Mouse (Mus musculus): ENCODE results near the gene Gtf2a2.
A peak's percentile ranks its signal among the peaks of the same experiment; 100 is the strongest.
"Not testable (repeated sequence)": the region's sequence is repeated elsewhere in the genome, so short reads cannot be mapped to it uniquely, and the experiment has no call there.

The Gtf2a2 gene

DNA sequence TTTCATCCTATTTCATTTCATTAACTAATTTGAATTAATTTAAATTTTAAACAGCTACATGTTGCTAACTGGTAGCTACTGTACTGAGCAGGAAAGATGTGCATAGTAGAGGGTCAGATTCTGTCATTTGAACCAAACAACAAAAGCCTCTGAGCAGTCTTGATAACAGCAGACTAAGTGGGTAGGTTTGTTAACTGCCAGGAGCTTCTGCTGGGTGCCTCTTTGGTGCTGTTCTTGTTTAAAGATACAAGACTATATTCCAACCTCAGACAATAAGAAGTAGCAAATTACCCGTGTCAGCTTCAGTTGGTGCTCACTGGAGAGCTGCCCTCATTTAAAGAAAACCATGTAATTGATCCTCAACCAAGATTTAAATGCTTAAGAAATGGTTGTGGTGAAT lies 9.3 kb downstream of the Gtf2a2 start:
- DNase-seq (ENCODE audit: low spot score): no peak

DNA sequence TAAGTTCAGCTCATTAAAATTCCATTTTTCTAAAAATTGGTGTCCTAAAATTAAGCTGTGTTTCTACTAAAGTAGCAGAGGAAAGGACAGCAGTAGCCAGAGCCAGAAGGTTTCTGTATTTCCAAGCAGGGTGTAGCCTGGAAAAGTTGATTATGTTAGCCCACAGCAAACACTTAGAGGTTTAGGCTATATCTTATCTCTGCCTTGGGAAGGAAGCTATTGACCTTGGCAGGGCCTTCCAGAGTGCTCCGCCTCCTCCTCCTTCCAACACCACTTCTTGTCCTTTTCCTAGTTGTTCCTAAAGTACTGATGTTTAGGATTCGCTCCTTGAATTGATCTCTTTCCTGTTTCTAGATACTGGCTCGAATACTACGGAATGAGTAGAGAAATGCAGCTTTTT lies 9.7 kb downstream of the Gtf2a2 start:
- DNase-seq (ENCODE audit: low spot score): no peak

DNA sequence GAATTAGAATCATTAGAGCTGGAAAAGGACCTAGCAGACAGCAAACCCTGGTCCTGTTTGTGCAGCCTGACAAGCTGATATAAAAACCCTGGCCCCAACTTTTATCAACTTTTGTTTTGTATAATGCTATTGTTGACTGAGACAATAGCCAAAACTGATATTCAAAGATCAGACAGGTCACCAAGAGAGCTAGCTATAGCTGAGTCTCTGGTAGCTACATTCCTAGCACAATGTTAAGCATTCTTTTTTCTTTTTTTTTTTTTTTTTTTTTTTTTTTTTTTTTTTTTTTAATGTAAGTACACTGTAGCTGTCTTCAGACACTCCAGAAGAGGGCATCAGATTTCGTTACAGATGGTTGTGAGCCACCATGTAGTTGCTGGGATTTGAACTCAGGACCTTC lies 11.3 kb downstream of the Gtf2a2 start:
- DNase-seq (ENCODE audit: low spot score): not testable (repeated sequence)

DNA sequence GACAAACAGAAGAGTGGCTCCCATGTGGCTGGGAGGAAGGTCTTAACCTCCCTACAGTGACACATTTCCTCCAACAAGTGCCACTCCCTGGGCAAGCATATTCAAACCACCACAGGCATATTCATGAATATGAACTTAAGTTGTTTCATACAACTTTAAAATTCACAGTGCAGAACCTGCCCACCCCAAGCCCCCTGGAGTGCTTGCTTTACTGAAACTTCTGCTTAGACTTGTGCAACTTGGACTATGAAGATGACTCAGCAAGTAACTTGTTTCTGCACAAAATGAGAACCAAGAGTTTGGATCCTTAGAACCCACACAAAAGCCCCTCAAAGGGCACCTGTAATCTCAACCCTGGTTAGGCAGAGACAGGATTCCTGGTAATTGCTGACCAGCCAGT lies 12.3 kb downstream of the Gtf2a2 start:
- DNase-seq (ENCODE audit: low spot score): no peak

DNA sequence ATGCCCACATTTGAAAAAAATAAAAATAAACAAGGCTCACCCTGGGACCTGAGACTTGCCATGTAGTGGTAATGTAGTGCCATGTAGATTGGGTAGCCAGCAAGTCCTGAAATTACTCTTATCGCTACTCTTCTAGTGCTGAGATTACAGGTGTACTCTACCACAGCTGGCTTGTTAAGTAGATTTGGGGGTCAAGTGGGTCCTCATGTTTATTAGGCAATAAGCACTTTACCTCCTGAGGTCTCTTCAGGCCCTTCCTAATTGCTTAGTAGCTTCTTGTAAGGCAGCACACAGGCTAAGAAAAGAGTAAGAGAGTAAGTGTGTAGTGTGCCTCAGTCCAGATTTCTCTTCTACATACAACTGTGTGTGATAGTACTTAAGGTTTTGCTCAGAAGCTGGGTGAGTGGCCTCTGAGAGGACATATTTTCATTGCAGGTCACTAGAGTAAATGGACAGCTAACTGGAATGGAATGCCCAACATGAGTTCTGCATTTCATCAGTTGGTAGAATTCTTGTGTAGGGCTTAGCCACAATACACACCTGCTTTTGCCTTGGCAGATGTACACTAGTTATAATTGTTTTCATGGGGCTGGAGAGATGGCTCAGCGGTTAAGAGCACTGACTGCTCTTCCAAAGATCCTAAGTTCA lies 13.1 kb downstream of the Gtf2a2 start:
- DNase-seq (ENCODE audit: low spot score): no peak

DNA sequence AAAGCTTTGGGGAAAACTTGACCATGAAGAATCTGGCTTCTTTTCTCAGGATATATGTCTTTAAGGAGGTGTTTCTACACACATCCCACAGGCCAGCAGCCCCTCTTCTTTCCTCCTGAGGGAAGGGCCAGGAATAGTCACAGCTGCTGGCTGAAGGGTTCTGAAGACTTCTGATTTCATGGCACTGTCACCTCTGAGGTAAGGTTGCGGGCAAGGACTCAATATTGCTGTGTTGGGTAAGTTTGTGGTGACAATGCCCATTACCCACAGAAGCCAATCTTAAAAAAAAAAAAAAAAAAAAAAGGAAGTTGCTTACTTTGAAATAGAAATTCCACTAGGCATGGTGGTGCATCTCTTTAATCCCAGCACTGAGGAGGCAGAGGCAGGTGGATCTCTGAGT lies 19.8 kb downstream of the Gtf2a2 start:
- DNase-seq (ENCODE audit: low spot score): no peak

DNA sequence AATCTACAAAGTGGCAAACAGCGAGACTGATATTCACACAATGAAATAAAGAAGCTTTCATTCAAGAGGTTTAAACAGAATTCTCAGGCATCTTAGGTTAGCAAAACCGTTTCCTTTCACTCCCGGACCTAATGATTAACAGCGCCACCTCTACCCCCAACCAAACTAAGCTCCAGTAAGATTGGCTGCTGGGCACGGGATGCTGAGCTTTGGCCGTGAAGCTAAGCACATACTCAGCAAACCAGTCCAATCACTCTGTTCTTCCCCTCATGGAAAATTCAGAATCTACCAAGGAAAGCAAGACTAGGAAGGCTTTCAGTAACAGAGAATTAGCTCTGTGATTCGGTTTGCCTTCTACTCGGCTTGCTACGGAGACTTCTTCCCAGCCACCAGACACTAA lies 20.7 kb downstream of the Gtf2a2 start:
- no peak for DNase-seq (ENCODE audit: low spot score)

DNA sequence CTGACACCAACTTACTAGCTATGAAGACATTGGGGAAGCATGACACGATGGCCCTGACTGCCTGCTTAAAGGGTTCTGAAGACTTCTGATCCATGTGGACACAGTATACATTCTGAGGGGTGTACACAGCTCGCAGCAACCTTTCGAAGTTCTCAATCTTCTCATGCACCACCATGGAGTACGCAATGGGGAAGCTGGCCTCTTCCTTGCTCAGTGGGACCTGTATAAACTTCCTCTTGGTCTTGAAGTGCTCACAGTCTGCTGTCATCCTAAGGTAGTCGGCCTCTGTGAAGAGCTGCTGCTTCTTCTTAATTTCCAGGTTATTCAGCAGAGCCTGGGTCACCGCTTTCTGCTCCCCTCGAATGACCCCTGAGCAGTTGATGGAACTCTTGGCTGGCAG lies 22.4 kb downstream of the Gtf2a2 start:
- no peak for DNase-seq (ENCODE audit: low spot score)

DNA sequence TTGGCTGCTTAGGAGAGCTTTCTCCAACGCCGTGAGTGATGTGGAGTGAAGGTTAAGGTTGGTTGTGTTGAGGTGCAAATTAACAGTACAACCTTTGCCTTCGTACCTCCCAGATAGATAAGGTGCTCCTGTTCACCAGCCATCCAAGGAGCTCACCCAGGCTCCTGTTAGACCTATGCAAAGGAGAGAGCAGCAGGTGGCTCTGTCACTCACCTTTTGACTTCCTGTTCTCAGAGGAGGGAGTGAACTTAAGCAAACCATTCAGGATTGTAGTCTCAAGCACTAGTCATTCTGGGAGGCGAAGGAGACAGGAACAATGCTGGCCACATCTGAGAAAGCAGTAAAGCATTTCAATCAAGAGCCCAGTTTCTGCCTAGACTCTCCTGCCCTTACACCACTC lies 24.3 kb downstream of the Gtf2a2 start:
- no peak for DNase-seq (ENCODE audit: low spot score)

DNA sequence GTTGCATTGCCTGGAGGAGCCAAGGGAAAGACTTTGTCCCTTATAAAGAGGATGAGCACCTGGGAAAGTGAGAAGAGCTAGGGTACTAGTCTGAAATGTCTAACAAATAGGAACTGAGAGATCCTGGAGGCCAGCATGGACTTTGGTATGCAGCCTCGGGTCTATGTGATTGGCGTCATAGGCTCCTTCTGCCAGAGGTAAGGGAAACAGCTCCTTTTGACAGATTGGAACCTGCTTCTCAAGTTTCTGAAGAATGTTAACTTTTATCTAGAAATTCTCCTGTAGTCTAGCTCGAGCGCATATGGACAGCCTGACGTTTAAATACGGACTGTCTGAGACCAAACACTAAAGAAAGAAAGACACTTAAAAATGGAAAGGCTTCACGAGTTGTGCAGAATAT lies 25.6 kb downstream of the Gtf2a2 start, which contains the start of gene Gcnt3:
Gene Gcnt3, minus strand, starts transcription at position 101 of the 400 bp plus-strand sequence.
- no peak for DNase-seq (ENCODE audit: low spot score)

DNA sequence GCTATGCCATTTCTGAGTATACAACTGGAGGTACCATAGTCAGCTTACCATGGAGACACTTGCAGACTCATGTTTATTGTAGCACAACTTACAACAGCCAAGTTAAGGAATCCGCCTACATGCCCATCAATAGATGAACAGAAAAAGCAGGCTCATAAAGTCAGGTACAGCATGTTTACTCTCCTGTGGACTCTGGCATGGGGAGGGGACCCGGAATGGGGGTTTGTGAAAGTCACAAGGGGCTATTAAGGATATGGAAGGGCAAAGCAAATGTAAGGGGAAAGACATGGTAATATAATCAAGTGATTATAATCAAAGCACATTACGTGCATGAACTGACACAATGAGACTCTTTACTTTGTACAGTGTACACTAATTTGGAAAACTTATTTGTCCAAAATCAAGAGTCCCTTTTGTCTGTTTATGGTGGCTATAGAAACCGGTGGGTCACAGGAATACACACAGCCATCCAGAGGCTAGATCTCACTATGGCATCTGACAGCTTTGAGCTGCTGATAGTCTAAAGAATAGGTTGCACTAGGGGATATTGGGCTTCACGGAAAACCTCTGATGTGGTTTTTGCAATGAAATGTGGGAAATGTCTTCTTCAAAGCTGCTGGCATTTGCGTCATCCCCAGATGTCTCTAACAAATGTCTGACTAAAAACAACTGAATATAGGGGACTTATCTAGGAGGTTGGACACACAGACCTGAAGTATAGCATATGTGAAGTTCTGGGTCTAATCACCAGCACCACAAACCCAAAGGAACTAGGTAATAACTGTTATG lies 27.4 kb downstream of the Gtf2a2 start:
- DNase-seq (ENCODE audit: low spot score): no peak

DNA sequence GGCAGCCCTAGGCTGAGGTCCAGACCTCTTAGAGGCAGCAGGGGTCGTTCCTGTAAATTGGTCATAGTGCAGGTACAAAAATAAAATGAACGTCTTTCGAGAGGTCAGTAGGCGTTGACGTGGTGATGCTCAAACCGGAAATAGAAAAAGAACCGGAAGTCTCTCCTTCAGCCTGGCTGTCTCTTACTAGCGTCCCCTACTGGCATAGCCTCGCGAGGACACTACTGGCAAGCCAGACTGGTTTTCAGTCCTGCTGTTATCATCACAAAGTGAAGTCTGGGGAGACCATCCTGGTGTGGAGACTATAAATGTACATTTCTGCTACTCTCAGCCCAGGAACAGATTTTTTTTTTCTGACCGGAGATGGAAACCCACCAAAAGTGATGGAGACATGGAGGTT lies 28.2 kb downstream of the Gtf2a2 start:
- DNase-seq (ENCODE audit: low spot score): no peak

DNA sequence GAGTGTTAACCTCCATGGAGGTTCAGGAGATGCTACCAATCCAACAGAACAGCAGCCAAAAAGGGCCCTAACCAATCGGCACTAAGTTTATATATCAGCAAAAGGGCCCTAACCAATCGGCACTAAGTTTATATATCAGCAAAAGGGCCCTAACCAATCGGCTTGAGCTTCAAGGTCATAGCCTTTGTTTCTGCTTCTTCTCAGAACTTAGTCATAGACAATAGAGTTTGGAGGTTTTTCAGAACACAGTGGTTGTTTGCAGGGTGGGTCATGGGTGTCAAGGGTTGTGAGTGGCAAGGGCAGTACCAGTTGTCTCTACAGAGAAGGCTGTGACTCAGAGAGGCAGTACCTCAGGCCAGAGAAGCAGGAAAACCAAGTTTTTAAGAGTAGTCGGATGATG lies 29.8 kb downstream of the Gtf2a2 start:
- no peak for DNase-seq (ENCODE audit: low spot score)

DNA sequence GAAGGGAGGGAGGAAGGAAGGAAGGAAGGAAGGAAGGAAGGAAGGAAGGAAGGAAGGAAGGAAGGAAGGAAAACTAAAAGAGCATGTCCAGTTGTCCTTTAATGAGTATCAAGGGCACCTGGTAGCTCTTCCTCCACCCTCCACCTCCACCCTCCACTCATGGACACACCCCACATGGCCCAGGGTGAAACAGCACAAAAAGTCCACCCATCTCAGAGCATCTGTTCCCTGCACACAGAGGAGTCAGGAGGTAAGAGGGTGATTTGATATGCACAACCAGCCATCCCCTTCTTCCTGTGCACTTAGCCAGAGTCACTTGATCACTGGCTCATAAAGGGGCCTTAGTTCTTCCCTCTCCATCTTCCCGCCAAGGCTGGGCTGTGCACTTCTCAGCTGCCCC lies 30.6 kb downstream of the Gtf2a2 start:
- DNase-seq (ENCODE audit: low spot score): no peak

DNA sequence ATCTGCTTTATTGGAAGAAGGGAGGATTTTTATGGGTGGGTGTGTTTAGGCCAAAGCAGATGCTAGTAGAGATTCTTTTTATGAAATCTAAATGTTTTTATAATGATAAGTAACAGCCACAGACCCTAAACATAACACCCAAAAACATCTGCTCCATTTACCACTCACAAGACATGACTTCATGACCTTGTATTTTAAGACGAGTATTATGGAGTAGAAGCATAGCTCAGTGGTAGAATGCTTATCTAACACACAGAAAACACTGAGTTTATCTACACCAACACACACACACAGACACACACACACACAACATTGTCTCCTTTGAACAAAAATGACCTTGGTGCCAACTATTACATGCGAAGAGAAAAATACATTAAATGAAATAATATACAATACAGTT lies 32.5 kb downstream of the Gtf2a2 start:
- no peak for DNase-seq (ENCODE audit: low spot score)

DNA sequence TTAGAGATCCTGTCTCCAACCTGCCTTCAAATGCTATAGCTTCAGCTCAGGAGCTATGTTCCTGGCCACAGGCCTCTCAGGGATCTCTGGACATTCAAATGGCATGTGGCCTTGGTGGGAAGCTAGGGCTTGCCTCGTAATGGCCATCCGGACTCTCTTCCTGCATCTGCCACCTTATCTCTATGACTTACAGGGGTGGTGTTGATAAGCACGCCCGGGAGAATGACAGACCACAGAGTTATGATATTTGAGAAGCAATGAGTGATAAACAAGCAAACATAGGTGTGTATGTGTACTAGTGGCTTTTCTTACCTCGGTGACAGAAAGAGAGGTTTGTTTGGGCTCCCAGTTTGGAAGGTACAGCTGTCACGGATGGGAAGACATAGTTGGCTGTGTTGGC lies 33.9 kb downstream of the Gtf2a2 start:
- DNase-seq (ENCODE audit: low spot score): peak; percentile 48

DNA sequence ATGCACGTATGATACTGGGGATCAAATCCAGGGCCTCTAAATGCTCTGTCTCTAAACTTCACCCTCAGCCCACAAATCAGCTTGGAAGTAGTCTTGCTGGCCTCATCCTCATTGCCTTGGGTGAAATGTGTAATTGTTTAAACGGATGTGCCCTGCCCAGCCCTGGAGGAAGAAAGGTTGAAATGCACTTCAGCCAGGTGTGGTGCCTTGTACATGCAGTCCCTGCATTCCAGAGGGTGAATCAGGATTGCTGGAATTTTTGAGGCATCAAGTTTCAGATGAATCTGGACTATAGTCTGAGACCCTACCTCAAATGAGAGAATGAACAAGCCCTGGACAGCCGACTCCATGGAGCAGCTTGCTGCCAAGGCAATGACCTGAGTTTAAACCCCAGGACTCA lies 35.5 kb downstream of the Gtf2a2 start:
- DNase-seq (ENCODE audit: low spot score): no peak

DNA sequence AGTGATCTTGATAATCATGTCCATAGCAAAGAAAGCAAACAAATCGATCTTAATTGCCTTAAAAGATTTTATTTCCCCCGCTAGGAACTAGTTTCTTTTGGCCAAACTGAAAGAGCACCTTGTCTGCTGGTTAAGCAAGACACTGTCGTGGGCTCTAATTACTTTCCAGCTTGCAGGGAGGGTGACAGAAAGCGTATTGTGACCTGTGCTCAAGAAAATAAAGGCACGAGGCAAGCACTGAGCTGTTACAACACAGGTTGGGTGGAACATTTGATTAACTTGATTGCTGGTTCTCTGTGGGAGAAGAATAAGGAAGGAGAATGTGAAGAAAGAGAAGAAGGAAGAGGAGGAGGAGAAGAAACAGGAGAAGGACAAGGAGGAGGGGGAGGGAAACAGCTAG lies 35.9 kb downstream of the Gtf2a2 start:
- no peak for DNase-seq (ENCODE audit: low spot score)

DNA sequence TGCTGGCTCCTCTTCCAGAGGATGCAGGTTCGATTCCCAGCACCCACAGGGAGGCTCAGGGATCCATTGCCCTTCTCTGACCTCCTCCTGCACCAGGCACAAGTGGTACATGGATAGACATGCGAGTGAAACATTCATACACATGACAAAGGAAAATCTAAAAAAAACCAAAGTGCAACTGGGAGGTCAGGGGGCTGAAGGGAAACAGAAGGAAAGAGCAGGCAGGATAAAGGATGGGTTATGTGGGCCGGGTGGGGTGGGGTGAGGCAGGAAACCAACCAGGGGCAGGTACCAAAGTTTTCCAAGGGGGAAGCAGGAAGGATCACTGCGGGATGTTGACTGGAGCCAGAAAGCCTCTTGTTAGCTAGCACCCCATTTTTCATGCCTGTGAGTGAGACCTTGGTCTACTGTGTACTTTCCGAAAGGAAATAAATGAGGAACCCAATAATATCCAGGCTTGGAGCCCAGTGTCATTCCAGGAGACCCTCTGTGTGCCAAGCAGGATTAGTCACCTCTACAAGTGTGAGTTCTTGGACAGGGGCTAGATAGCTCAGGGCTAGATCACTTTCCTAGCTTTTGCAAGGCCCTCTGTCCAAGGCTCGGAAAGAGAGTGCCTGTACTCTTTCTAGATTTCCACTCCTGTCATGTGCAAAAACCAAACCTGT lies 36.5 kb downstream of the Gtf2a2 start:
- DNase-seq (ENCODE audit: low spot score): no peak

DNA sequence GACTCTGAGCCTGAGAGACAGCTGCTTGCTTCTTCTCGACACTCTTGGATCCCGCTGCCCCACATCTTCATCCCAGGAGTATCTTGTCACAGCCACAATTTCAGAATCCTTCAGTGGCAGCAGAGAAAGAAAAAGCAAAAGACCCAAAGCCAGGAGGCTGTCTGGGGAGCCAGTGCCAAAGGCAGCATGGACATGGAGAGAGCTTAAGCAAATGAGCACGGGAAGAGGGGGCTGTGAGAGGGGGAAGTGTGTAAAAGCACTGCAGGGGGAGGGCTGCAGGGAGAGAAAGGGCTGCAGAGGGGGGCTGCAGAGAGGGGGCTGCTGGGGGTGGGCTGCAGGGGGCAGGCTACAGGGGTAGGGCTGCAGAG lies 37.0 kb downstream of the Gtf2a2 start:
- DNase-seq (ENCODE audit: low spot score): no peak

DNA sequence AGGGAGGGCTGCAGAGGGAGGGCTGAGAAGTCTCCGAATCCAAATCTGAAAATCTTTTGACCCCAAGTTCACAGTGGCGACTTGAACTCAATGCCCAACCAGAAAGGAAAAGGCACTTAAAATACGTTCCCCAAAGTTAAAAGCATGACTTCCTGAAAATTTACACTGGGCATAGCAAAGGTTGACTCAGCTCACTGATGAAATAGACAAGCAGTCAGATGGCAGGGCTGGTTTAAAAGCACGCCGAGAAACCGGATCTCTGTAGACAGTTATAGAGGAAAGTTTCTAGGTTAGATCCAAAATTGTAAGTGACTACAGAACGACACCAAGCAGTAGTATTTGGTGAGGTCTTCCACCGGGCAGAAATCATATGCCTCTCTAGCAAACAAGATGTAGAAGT lies 37.5 kb downstream of the Gtf2a2 start:
- DNase-seq (ENCODE audit: low spot score): no peak

DNA sequence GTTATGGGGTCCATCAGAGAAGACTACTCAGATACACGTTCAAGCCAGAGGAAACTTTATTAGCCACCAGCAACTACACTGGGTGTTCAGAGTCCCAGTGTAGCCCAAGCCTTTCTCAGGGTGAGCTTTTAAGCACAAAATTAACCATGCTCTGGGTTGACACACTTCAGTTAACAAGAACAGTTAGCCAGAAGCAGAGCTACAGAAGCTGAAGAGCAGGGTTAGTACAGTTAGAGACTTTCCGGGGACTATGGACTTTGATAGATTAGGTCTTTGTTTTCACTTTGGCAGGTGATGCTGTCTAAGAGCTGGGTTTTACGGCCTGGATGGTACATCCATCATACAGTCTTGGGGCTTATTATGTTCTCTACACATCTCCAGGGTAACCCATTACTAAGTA lies 40.4 kb downstream of the Gtf2a2 start:
- no peak for DNase-seq (ENCODE audit: low spot score)

DNA sequence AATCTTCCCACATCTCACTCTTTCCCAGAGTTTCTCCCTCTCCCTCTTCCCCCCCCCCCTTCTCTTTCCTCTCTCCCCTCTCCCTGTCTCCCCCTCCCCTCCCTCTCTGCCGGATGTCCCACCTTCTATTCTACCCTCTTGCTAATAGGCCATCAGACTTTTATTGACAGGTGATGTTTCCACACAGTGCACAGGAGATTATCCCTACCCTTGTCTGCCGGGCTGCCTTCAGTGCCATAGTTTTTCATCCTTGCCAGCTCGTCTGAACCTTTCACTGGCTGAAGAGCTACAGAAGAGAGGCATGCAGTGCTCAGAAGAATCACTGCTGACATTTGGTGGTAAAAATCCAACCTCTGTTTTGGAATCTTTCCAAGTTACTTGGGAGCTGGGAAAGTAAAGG lies 41.1 kb downstream of the Gtf2a2 start:
- DNase-seq (ENCODE audit: low spot score): no peak

Data from c-Kit-positive CD71-positive TER-119-positive erythroid progenitor cells, embryonic 14.5 days (primary cell).